Mouse (Mus musculus) mouse trophoblast stem cell (cell line): ENCODE data around the gene Sec24c.
"Not testable (repeated sequence)": the region's sequence is repeated elsewhere in the genome, so short reads cannot be mapped to it uniquely, and the experiment has no call there.

ENCODE experiments used
- in situ Hi-C, 2 experiments: fragments of 300-500 bp; cut with MseI, MboI; formaldehyde crosslinking; loops; 2 replicates in 1 of 2; 3 replicates in 1 of 2; pipeline ENCODE4 v1.15.1; 2025

Sec24c gene

DNA sequence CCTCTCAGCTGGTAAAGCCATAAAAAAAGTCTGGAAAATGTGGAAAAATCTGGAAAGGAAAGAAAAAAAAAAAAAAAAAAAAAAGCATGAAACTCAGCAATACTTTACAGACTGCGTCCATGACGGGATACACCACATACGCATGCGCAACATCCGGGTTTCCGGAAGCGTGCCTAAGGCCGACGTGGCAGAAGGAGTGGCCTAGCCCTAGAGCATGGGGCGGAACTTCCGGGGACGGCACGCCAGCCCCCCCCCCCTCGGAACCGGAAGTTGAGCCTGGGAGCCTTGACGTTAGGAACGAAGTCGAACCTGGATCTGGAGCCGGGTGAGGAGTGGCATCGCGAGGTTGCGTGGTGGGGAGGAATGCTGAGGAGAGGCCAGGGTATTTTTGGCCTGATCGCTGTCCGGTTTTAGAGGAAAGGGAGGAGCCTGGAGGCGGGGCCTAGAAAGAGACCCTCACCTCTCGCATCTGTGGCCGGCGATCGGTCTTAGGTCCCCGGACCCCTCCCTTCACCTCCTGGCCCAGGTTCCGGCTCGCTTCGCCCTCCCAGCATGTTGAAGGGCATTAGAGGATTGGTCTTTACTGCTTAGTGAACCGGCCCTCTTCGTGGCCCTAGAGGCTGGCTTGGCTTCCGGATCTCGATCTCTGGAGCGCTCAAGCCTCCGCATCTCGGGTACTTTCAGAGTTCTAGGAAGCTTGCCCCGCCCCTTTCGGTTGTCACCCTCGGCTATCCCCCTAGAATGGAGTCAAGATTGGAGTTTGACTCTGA lies at the start of gene Sec24c:
Gene Sec24c (plus strand): TSS at position 245 of the 770 bp plus-strand sequence.
- in situ Hi-C loops = no loop called here

DNA sequence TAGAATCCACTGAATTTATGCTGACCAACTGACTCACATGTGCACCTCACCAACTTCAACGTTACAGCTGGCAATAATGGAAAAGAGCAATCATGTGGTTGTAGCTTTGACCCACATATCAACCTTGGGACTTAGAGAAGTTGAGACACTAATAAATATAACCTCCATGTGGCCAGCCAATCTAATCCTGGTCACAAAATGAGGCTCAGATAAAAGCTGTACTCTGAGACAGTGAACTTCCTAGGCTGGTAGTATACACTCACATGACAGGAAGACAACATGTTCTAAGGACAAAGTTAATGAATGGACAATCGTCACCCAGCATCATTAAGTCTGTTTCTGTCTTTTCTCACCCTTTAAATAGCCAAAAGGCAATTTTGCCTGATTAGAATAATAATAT lies 47.7 kb upstream of the Sec24c start:
- in situ Hi-C loops = no loop called here

DNA sequence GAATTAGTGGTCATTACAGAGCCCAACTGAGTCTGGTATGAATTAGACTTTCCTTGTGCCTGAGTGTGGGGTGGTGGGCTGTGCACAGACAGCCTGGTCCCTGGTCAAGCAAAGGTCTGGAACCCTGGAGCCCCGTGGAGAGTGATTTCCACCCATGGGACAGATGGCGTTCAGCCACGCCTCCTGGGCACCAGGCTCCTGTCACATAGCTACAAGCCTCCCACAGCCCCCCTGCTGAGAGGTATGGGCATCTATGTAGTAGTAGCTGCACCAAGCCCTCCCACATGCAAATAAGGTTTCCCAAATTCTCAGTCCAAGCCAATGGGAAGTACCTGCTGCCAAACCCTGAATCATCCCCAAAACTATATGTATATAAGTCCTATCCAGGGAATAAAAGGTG lies 47.1 kb upstream of the Sec24c start:
- in situ Hi-C loops = no loop called here

DNA sequence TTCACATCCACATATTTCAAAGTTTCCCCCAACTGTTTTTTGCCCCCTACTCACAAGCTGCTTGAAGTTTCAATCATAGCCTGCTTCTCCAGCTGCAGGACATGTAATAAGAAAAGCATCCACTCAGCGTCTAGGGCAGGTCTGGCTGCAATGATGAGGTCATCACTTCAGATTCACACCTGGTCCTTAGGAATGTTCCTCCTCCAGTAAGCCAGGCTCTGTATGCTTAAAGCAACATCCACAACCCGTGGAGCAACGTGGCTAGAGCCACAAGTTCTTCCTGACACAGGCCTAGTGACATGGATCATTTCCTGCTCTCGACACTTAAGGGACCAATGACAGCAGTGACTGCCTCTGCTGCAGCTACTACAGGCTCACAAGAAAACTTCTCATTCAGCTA lies 42.9 kb upstream of the Sec24c start:
- in situ Hi-C loops = no loop called here

DNA sequence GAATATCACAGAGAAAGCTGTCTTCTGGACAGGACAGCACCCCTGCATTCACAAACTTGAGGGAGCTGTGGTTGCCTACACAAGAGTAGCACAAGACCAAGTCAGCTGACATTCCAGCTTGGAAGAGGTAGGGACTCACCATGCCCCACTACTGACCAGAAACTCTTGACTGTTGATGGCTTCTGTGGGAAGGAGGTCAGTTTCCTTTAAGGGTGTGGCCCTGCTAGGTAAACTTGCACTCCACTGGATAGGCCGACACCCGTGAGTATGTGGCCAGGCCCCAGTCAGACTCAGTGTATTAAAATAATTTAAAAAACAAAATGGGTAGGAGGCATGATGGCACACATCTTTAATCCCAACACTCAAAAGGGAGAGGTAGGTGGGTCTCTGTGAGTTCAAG lies 38.6 kb upstream of the Sec24c start:
- in situ Hi-C loops = no loop called here

DNA sequence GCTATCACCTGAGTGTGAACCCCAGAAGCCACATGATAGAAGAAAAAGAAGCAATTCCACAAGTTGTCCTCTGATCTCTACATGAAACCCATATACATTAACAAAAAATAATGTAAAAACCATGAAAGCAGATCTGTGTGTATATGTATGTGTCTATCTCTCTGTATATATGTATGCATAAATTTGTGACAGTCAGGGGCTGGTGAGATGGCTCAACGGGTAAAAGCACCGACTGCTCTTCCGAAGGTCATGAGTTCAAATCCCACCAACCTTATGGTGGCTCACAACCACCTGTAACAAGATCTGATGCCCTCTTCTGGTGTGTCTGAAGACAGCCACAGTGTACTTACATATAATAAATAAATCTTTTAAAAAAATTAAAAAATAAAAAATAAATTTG lies 37.1 kb upstream of the Sec24c start:
- in situ Hi-C loops = not testable (repeated sequence)

DNA sequence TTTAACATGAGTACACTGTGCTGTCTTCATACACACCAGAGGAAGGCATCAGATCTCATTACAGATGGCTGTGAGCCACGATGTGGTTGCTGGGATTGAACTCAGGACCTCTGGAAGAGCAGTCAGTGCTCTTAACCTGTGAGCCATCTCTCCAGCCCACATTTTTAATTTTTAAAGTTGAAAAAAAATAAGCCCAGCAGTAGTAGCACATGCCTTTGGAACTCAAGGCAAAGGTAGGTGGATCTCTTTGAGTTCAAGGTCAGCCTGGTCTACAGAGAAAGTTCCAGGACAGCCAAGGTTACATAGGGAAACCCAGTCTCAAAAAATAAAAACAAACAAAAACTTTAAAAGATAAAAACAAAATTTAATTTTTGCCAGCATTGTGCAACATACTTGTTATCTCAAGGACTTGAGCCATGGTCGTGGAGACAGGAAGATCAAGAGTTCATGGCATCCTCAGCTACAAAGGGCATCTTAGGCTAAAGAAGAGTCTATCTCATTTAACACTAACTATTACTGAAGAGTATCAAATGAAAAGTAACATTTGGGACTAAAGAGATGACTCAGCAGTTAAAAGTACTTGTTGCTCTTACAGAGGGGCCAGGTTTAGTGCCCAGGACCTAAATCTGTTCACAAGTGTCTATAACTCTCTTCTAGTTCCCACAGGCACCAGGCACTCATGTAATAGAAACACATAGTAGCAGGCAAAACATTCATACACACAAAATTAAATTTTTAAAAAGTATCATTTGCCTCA lies 36.1 kb upstream of the Sec24c start:
- in situ Hi-C loops = no loop called here

DNA sequence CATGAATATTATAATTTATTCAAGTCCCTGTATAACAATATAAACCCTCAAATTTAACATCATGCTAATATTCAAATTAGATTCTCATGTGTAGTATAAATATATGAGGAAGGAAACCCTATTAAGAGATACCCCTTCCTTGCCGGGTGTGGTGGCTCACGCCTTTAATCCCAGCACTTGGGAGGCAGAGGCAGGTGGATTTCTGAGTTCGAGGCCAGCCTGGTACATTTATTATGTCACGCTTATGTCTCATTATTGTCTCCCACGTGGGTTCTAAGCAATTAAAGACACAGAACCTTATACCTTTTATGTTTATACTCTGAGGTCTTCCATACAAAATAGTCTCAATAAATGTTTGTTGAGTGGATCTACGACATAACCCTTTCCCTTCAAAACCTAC lies 35.4 kb upstream of the Sec24c start:
- in situ Hi-C loops = no loop called here

DNA sequence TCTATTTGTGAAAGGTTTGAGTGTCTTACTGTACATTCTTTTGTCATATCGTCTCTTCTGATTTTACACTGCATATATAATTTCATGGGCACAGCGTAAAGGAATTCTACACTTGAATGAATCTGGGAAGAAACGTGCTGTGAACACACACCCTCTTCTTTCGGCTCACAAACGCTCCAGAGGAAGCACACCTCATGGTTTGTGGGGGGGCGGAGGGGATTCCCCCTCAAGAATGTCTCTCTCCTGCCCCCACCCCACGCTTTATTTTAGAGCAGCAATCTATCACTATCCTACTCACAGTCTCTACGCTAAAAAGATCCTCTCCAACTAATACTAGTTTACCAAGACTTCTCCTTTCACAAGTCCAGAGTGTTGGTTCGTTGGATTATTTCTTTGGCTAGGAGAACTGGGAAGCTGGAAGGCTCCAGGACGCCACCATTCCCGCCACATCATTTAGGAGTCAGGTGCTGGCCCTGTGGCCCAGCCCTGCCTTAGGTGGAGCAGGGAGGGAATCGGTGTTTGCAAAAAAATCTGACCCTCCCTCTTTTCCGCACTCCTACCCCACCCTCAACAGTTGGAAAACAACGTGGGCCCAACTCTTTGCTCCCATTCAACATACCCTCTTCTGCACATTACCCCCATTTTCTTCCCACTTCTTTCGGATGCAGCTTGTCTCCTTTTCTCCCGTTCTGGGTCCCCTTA lies 34.0 kb upstream of the Sec24c start:
- in situ Hi-C loops = no loop called here

DNA sequence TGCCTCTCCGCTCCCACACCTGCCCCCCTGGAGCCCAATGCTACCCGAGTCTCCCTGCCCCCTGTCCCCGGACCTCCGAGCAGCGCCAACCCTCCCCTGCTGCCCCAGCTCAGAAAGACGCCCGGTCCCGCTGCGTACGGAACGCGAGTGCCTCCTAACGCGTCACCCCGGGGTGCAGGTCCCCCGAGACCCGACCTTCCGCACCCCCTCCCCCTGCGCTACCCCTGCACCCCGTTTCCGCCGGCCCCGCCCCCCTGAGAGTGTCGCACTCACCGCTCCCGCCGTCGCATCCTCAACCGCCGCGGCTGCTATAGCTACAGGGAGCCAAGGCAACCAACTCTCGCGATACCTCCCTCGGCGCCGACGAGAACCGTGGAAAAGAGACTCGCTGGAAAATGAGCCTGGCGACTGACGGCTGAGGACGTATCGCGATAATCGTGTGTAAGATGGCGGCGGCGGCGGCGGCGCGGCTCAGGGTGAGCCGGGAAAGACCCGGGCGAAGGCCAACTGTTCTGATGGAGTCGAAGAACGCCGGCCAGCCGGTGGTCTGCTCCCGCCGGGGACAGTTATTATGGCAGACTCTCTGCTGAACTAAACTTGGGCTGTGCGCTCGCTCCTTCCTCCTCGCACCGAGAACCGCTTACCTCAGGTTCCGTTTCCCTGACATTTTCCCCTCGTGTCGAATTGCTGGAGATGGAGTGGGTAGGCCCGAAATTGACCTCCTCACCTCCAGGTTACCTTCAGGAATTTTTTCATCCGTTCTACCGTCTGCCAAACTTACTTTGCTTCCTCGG lies 33.3 kb upstream of the Sec24c start, which contains the start of gene Usp54:
Gene Usp54 (minus strand): TSS at position 420 of the 794 bp plus-strand sequence.
- in situ Hi-C loops = no loop called here

DNA sequence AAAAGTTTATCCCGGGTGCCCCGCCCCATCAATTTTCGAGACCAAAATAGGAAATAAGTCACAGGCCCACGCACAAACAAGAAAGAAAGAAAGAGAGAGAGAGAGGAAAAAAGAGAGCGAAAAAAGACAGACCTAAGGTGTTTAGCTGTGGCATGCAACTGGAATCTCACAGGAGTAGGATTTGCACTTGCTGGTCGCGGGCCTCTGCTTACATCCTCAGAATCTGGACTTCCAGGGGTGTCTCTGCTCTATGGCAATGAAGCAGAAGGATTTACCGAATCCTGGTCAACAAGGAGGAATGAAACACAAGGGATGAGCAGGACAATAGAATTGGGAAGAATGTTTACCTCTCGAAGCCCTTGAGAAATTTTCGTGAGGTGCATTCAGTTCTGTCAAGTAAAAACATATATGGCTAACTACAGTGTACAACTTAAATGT lies 32.7 kb upstream of the Sec24c start:
- in situ Hi-C loops = no loop called here

DNA sequence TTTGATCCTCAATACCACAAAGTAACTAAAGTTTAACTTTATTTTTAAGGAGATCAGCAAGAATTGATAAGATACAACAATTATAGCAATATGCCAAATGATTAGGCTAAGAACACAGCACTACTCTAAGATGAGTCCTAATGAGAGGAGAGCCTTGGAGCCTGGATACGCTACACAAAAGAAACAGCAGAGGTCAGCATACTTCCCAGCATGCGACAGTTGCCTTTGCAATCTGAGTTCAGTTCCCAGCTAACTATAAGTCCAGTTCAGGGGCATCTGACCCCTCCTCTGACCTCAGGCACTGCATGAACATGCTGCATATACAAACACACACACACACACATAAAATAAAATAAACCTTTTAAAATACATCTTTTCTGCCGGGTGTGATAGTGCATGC lies 28.6 kb upstream of the Sec24c start:
- in situ Hi-C loops = no loop called here

DNA sequence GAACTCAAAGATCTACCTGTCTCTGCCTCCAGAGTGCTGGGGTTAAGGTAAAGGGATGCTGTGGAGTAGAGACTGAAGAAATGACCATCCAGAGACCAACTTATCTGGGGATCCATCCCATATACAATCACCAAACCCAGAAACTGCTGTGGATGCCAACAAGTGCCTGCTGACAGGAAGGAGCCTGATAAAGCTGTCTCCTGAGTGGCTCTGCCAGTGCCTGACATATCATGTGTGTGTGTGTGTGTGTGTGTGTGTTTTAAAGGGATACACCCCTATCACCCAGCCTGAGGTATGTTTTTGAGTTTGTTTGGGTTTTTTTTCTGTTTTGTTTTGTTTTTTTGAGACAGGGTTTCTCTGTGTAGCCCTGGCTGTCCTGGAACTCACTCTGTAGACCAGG lies 27.7 kb upstream of the Sec24c start:
- in situ Hi-C loops = no loop called here

DNA sequence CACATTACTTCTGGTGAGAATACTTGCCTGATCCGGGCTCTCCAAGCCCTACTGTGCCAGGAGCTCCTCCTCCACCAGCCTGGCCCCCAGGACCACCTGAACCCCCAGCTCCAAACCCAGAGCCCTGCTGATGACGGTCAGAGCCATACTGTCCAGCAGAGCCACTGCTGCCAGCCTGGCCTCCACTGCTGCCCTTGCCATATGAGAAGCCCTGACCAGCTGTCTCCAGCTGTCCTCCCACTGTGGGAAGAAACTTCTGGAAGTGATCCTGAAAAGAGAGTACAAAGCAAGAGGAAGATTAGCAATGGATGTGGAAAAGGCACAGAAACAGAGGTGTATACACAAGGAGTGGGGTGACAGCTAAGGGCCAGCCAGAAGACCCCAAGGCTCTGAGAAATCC lies 23.1 kb upstream of the Sec24c start:
- in situ Hi-C loops = loop anchor here in 1 of 2 experiments (10.0 kb wide), 1 partner anchor 76 kb away; no protein-coding TSS in a partner anchor

DNA sequence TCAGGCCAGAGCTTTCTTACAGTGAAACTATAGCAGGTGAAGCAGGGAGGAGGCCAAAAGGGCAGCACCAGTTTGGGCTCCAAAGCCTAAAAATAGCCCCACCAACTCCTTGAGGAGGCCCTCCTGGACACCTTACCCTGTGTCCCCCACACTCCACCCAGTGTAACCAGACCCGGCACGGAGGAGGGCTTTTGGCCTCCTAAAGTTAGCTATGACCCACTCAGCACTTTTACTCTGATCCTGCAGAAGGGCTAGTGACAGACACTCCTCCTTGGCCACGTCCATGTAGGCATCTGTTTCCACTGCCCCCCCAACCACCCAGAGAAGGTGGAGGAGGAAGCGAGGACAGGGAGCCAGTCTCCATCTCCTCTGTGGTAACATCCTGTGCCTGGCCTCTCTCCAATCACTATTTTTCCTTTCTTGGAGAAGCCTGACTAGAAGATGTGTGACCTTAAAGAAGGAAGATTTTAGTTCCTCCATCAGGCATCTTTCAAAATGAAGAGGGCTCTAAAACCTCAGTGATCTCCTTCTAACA lies 22.3 kb upstream of the Sec24c start:
- in situ Hi-C loops = loop anchor here in 1 of 2 experiments (10.0 kb wide), 1 partner anchor 77 kb away; no protein-coding TSS in a partner anchor

DNA sequence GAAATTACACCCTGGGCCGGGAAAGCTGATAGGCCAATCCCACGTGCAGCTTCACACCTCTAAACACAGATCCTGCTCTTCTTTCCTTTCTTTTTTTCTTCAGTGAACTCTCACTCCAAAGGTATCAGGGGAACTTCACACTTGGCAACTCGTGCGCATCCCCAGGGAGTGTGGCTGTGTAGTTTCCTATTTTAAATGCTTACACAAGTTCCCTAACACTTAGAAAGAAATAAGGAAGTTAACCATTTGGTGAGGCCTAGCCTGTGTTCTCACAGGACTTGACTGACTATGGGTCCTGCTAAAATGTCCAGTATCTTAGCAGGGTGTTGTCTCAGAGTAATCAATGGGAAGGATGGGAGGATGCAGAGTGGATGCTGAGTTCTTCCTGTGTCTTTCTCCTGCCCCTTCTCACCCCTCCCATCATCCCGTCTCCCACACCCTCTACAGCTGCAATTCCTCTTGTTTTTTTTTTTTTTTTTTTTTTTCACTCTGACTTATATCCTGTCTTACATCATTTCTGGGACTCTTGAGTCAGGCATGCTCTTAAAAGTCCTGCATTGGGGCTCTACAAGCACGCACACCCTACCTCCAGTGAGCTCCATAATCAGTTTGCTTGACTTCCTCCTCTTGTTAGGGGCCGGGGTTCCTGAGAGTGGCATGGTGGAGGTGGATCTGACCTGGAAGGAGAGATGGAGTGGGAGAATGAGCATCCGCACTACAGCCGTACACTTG lies 19.3 kb upstream of the Sec24c start:
- in situ Hi-C loops = loop anchor here (5.0 to 10.0 kb wide), 2 partner anchors 78 to 80 kb away; no protein-coding TSS in a partner anchor

DNA sequence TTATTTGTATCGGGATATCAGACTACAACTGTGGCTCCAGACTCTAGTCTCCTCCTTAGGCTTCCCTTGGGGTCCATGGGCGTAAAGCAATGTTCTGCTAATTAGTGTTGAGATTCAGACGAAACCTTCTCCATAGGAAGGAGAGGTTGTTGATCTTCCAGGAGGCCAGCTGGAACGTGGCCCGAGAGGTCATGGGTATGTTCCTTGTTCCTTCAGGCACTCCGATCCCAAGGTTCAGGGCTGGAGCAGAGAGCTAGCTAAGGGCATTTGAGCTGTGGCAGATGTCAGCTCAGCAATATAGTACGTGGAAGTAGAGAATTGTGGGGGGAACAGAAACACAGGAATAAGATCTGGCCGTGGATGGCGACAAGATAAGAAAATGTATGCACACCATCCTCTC lies 18.4 kb upstream of the Sec24c start:
- in situ Hi-C loops = loop anchor here (5.0 to 10.0 kb wide), 2 partner anchors 78 to 81 kb away; no protein-coding TSS in a partner anchor

DNA sequence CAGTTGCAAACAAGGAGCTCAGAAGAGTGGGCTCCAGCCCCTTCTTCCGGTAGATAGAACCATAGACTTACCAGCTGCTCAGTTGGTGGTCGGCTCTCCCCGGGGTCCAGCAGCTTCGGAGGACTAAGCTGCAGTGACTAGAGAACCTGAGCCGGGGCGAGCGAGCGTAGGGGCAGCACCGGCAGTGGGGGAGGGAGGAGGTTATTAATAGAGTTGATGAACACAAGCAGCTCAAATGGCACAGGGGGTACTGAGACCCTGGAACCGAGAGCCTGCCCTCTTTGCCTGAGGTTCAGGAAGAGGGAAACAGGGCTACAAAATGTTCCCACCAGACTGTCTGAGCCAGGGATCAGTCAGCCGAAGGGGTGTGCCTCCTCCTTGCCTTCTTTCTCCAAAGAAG lies 17.7 kb upstream of the Sec24c start, which contains the start of gene Myoz1:
Gene Myoz1 (minus strand): TSS at position 180 of the 400 bp plus-strand sequence.
- in situ Hi-C loops = loop anchor here (5.0 to 10.0 kb wide), 2 partner anchors 79 to 82 kb away; no protein-coding TSS in a partner anchor

DNA sequence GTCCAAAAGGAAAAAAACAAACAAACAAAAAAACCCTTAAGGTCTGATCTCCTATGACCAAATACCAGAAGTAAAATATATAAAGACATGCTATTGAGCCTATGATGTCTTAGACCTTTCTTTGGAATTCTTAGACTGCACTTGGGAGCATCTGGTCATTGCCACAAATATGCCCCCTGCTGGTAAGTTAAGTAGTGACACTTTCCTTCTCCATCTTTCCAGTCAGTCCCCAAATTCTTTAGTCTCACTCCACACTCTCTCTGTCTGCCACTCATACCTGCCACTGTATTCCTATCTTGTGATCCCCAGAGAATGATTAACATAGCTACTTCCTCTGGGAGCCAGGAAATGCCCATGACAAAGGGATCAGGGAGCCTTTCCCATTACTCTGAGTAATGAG lies 15.8 kb upstream of the Sec24c start:
- in situ Hi-C loops = loop anchor here (5.0 to 10.0 kb wide), 2 partner anchors 81 to 84 kb away; no protein-coding TSS in a partner anchor

DNA sequence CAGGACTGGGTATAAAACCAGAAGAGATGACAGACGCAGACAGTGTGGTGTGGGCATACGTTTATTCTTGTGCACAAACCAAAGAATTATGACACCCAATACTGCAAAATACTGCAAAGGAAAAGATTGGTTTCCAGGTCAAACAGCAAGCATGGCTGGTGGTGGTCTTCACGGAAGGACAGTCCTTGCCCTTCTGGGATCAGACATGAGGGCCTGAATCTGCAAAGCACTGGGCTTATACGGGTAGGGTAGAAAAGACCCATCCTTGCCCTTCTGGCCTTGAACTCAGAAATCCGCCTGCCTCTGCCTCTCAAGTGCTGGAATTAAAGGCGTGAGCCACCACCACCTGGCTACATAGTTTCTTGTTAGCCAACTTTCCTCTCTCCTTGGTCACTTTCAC lies 15.2 kb upstream of the Sec24c start:
- in situ Hi-C loops = loop anchor here (5.0 to 10.0 kb wide), 2 partner anchors 82 to 84 kb away; no protein-coding TSS in a partner anchor
